Mouse (Mus musculus) adrenal gland, postnatal 0 days (tissue): ENCODE data around the gene Olfr228. TPM values are rescaled to one million over a fixed set of nuclear protein-coding genes. Genes with fewer than 3 reads are reported as not detected.

Experiments
- polyA plus RNA-seq: library from polyadenylated mRNA; unstranded; fragments of >200 nt; fragmentation: Nextera tagmentation; extraction: Ambion mirVana; gene quantifications from 2 replicates; pipeline ENCODE4 v1.2.1, GENCODE M21; 2015

Gene Olfr228
- not detected in 2 replicates for polyA plus RNA-seq

GRCm38 (mm10) chr2:86487286-86487685 lies at the start of gene Olfr228:
Gene Olfr228, minus strand, starts transcription at chr2:86487386.

GRCm38 (mm10) chr2:86508161-86508560 lies 21.0 kb upstream of the Olfr228 start, which contains the start of gene Olfr1076:
Gene Olfr1076, plus strand, starts transcription at chr2:86508461.

GRCm38 (mm10) chr2:86456169-86456568 lies 31.0 kb downstream of the Olfr228 start, which contains the start of gene Olfr1066:
Gene Olfr1066, minus strand, starts transcription at chr2:86456269.

GRCm38 (mm10) chr2:86450491-86450890 lies 36.7 kb downstream of the Olfr228 start, which contains the start of gene Olfr1065:
Gene Olfr1065, minus strand, starts transcription at chr2:86450591.

Other genes starting within 250 kb of the Olfr228 start
- gene Olfr1048, start 247.1 kb downstream of the Olfr228 start, polyA plus RNA-seq = not detected in 2 replicates
- not detected in 2 replicates for gene Olfr1049, start 229.1 kb downstream of the Olfr228 start, polyA plus RNA-seq
- gene Olfr1051, start 208.3 kb downstream of the Olfr228 start, polyA plus RNA-seq = not detected in 2 replicates
- not detected in 2 replicates for gene Olfr1052, start 194.9 kb downstream of the Olfr228 start, polyA plus RNA-seq
- gene Olfr1053, start 172.1 kb downstream of the Olfr228 start, polyA plus RNA-seq = not detected in 2 replicates
- gene Olfr1054, start 152.0 kb downstream of the Olfr228 start, polyA plus RNA-seq = not detected in 2 replicates
- not detected in 2 replicates for gene Olfr1055, start 137.1 kb downstream of the Olfr228 start, polyA plus RNA-seq
- not detected in 2 replicates for gene Olfr1056, start 124.9 kb downstream of the Olfr228 start, polyA plus RNA-seq
- not detected in 2 replicates for gene Olfr1057, start 109.0 kb downstream of the Olfr228 start, polyA plus RNA-seq
- not detected in 2 replicates for gene Olfr1058, start 98.8 kb downstream of the Olfr228 start, polyA plus RNA-seq
- gene Olfr1061, start 73.3 kb downstream of the Olfr228 start, polyA plus RNA-seq = not detected in 2 replicates
- gene Olfr1062, start 60.6 kb downstream of the Olfr228 start, polyA plus RNA-seq = not detected in 2 replicates
- gene Olfr1065, start 36.8 kb downstream of the Olfr228 start, polyA plus RNA-seq = not detected in 2 replicates
- not detected in 2 replicates for gene Olfr1066, start 31.1 kb downstream of the Olfr228 start, polyA plus RNA-seq
- not detected in 2 replicates for gene Olfr1076, start 21.1 kb upstream of the Olfr228 start, polyA plus RNA-seq
- gene Olfr1079, start 55.1 kb upstream of the Olfr228 start, polyA plus RNA-seq = not detected in 2 replicates
- not detected in 2 replicates for gene Olfr1080, start 70.8 kb upstream of the Olfr228 start, polyA plus RNA-seq
- gene Olfr1082, start 111.6 kb upstream of the Olfr228 start, polyA plus RNA-seq = not detected in 2 replicates
- gene Olfr1084, start 152.3 kb upstream of the Olfr228 start, polyA plus RNA-seq = not detected in 2 replicates
- not detected in 2 replicates for gene Olfr1085, start 174.6 kb upstream of the Olfr228 start, polyA plus RNA-seq
- not detected in 2 replicates for gene Olfr1086, start 192.7 kb upstream of the Olfr228 start, polyA plus RNA-seq
- gene Olfr1087, start 211.0 kb upstream of the Olfr228 start, polyA plus RNA-seq = not detected in 2 replicates
- not detected in 2 replicates for gene Olfr1089, start 246.3 kb upstream of the Olfr228 start, polyA plus RNA-seq